Mouse (Mus musculus) cerebellum, adult 2 months (tissue): ENCODE data around the gene Mapk8.

ENCODE experiments used
- CTCF ChIP-seq: fragments of 200-500 bp; IDR thresholded peaks from 2 replicates; pipeline ENCODE4 v1.5.1; 2011; ENCODE audit warnings: low read depth, mild to moderate bottlenecking, control low read depth, low read length, moderate library complexity, borderline replicate concordance; ENCODE audit not compliant: insufficient read depth
- POLR2A ChIP-seq: fragments of 200-500 bp; IDR thresholded peaks from 2 replicates; pipeline ENCODE4 v1.6.1; 2011; ENCODE audit warnings: low read length, control low read depth, borderline replicate concordance; ENCODE audit not compliant: insufficient read depth

GRCm38 (mm10) chr14:33450331-33450730 lies 3.4 kb upstream of the Mapk8 start:
- TF ChIP-seq CTCF (no peak), POLR2A (no peak)
